Mouse (Mus musculus): ENCODE data around the gene Gm12830. TPM values are rescaled to one million over a fixed set of nuclear protein-coding genes. Genes with fewer than 3 reads are reported as not detected.

Gm12830 gene
- total and polyA plus RNA-seq, 2 experiments from 2014 or later: not detected

DNA sequence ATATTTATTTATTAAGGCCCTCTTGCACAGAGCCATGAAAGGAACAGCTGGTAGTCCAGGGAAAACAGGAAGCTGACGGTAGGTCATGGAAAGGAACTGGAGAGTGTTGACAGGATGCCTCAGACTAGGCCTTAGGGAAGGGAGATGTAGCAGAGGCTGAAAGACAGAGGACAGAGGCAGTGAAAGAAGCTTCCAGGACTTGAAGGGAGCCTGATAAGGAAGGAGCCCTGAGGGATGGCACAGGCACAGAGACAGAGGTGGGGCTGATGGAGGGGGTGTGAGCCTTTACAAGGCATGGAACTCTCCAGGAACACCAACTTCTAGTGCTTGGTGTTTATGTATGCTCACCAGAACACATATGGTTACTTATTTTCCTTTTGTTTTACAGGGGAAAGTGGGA lies 23.1 kb downstream of the Gm12830 start:
- Histone ChIP-seq H3K36me3 (ENCODE audit: insufficient read depth) (no peaks in the 10 kb centered on the region), H3K9ac (no peak overlapping the region), H3K4me3 (ENCODE audit: low read depth, low read length) (no peak overlapping the region), H3K9me3 (ENCODE audit: low read length) (no peaks in the 10 kb centered on the region), H3K27ac (ENCODE audit: low read depth, low read length) (no peak overlapping the region), H3K4me1 (ENCODE audit: insufficient read depth) (no peaks in the 10 kb centered on the region), H3K27me3 (ENCODE audit: insufficient read depth, low read length) (peaks cover 28% of the 10 kb centered on the region; the same call in 1 of the 2 replicates), H3K4me2 (ENCODE audit: low read depth) (no peak overlapping the region)
- no peak for DNase-seq
- 60% methylated on average over 1 of the region's 1 CpGs for WGBS
- ATAC-seq: no peak
- TF ChIP-seq CTCF (IDR thresholded peaks at IDR 0.05; ENCODE audit: low read depth): no peak

DNA sequence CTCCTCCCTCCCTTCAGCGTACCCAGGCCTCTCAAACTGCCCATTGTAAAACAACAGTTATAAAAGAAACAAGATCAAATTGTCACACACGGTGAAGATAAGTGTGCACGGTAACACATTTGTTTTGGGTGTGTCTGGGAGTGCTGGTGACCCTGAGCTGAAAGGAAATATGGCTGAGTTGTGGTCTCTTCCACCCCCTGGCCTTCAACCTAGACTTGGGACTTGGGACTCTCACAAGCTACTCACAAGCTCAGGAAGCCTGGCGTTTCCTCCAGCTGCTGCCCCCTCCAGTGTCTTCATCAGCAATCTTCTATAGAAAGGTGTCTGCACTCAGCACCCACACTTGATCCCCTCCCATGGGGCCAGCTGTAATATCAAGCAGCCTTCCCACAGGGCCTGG lies 24.1 kb downstream of the Gm12830 start:
- H3K9ac ChIP-seq: no peak overlapping the region
- TF ChIP-seq CTCF (IDR thresholded peaks at IDR 0.05; ENCODE audit: low read depth): no peak
- H3K9me3 ChIP-seq (ENCODE audit: low read length): no peaks in the 10 kb centered on the region
- ATAC-seq: no peak
- no peaks in the 10 kb centered on the region for H3K4me1 ChIP-seq (ENCODE audit: insufficient read depth)
- H3K27ac ChIP-seq (ENCODE audit: low read depth, low read length): no peak overlapping the region
- no peak for DNase-seq
- WGBS: 54% methylated on average over 4 of the region's 4 CpGs
- peaks cover 30% of the 10 kb centered on the region; the same call in 1 of the 2 replicates for H3K27me3 ChIP-seq (ENCODE audit: insufficient read depth, low read length)
- no peak overlapping the region for H3K4me2 ChIP-seq (ENCODE audit: low read depth)
- no peaks in the 10 kb centered on the region for H3K36me3 ChIP-seq (ENCODE audit: insufficient read depth)
- no peak overlapping the region for H3K4me3 ChIP-seq (ENCODE audit: low read depth, low read length)

DNA sequence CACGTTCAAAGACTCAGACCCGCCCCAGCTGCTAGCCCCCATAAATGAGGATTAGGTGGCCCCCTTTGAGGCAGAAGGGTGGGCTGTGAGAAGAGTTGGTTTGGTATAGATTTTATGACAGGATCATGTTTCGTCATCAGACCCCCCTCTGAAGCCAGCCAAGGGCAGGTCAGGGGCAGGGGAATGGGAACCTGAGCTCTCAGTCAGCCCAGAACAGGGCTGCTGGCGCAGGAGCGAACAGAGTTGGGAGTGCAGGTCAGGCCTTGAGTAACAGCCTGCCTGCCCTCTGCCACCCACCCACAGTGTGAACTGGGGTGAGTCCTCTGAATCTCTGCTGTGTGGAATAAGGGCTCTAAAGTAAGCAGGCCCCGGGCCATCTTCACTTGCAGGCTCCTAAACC lies 25.2 kb downstream of the Gm12830 start:
- no peak for TF ChIP-seq CTCF (IDR thresholded peaks at IDR 0.05; ENCODE audit: low read depth)
- no peak overlapping the region for H3K4me2 ChIP-seq (ENCODE audit: low read depth)
- no peaks in the 10 kb centered on the region for H3K4me1 ChIP-seq (ENCODE audit: insufficient read depth)
- peaks cover 28% of the 10 kb centered on the region; the same call in 1 of the 2 replicates for H3K27me3 ChIP-seq (ENCODE audit: insufficient read depth, low read length)
- 83% methylated on average over 6 of the region's 6 CpGs for WGBS
- no peak for ATAC-seq
- H3K36me3 ChIP-seq (ENCODE audit: insufficient read depth): no peaks in the 10 kb centered on the region
- H3K4me3 ChIP-seq (ENCODE audit: low read depth, low read length): no peak overlapping the region
- H3K9ac ChIP-seq: no peak overlapping the region
- H3K9me3 ChIP-seq (ENCODE audit: low read length): no peaks in the 10 kb centered on the region
- no peak for DNase-seq
- H3K27ac ChIP-seq (ENCODE audit: low read depth, low read length): no peak overlapping the region

DNA sequence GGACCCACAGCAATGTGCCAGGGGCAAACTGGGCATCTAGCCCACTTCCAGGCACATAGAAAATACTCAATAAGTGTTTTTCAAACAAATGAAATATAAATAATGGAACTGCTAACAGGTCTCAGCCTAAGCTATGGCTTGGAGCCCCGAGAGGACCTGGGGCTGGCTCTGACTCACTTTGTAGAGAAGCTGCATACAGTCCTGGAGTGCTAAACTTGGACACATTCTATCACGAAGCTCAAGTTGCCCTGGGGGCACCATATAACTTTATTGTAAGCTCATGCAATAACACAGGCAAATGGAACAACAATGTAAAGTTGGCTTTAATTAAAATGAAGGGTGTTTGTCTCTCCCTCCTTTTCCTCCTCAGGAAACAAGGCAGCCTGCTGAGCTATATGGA lies 32.4 kb downstream of the Gm12830 start:
- Histone ChIP-seq H3K27ac (ENCODE audit: low read depth, low read length) (no peak overlapping the region), H3K4me1 (ENCODE audit: insufficient read depth) (no peaks in the 10 kb centered on the region), H3K36me3 (ENCODE audit: insufficient read depth) (no peaks in the 10 kb centered on the region), H3K4me2 (ENCODE audit: low read depth) (no peak overlapping the region), H3K27me3 (ENCODE audit: insufficient read depth, low read length) (0 out of 2 replicates have a peak, but pooled peaks cover 3% of the 10 kb centered on the region), H3K9me3 (ENCODE audit: low read length) (no peaks in the 10 kb centered on the region), H3K9ac (no peak overlapping the region), H3K4me3 (ENCODE audit: low read depth, low read length) (no peak overlapping the region)
- DNase-seq (no peak), ATAC-seq (no peak)
- WGBS: 59% methylated on average over 2 of the region's 2 CpGs
- no peak for TF ChIP-seq CTCF (IDR thresholded peaks at IDR 0.05; ENCODE audit: low read depth)

DNA sequence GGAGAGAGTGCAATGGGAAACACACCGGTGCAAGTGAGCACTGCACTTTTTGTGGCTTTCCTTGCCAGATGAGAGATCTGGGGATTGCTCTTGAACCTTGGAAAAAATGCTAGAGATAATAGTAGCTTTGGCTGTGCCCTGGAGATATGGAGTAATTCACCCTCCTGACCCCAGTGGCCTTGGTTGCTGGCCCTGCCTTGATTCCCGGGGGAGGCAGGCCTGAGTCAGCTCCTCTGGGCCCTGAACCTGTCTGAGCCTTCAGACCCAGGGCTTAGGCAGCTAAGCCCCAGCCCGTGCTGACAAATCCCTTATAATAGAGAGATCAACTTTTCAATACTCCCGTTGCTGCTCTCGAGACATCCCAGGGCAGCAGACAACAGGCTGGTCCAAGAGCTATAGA lies 36.9 kb downstream of the Gm12830 start:
- Histone ChIP-seq H3K9me3 (ENCODE audit: low read length) (no peaks in the 10 kb centered on the region), H3K4me2 (ENCODE audit: low read depth) (no peak overlapping the region), H3K36me3 (ENCODE audit: insufficient read depth) (no peaks in the 10 kb centered on the region), H3K27me3 (ENCODE audit: insufficient read depth, low read length) (no peaks in the 10 kb centered on the region), H3K4me3 (ENCODE audit: low read depth, low read length) (no peak overlapping the region), H3K4me1 (ENCODE audit: insufficient read depth) (no peaks in the 10 kb centered on the region), H3K27ac (ENCODE audit: low read depth, low read length) (no peak overlapping the region), H3K9ac (no peak overlapping the region)
- TF ChIP-seq CTCF (IDR thresholded peaks at IDR 0.05; ENCODE audit: low read depth): no peak
- ATAC-seq (no peak), DNase-seq (no peak)
- WGBS: 26% methylated on average over 5 of the region's 5 CpGs

DNA sequence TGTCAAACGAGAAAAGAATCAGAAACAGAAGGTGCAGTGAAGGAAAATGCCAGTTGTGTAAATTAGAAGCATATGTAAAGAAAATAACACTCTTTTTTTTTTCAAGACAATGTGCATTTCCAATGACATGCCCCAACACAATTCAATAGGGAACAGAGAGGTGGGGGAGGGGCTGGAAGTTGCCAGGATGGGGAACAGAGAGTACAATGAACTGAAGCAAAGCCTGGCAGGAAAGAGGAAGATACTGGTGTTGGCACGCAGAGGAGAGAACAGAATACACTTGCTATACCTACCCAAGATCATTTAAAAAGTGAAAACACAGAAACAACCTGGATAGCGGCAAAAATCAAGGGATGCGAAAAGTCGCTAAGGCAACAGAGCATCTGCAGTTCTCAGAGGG lies 41.6 kb downstream of the Gm12830 start:
- no peaks in the 10 kb centered on the region for H3K4me1 ChIP-seq (ENCODE audit: insufficient read depth)
- no peak for ATAC-seq
- no peak overlapping the region for H3K9ac ChIP-seq
- no peak overlapping the region for H3K4me2 ChIP-seq (ENCODE audit: low read depth)
- H3K9me3 ChIP-seq (ENCODE audit: low read length): no peaks in the 10 kb centered on the region
- H3K27ac ChIP-seq (ENCODE audit: low read depth, low read length): no peak overlapping the region
- 78% methylated on average over 5 of the region's 5 CpGs for WGBS
- H3K27me3 ChIP-seq (ENCODE audit: insufficient read depth, low read length): no peaks in the 10 kb centered on the region
- no peak for DNase-seq
- no peak overlapping the region for H3K4me3 ChIP-seq (ENCODE audit: low read depth, low read length)
- TF ChIP-seq CTCF (IDR thresholded peaks at IDR 0.05; ENCODE audit: low read depth): no peak
- H3K36me3 ChIP-seq (ENCODE audit: insufficient read depth): no peaks in the 10 kb centered on the region

DNA sequence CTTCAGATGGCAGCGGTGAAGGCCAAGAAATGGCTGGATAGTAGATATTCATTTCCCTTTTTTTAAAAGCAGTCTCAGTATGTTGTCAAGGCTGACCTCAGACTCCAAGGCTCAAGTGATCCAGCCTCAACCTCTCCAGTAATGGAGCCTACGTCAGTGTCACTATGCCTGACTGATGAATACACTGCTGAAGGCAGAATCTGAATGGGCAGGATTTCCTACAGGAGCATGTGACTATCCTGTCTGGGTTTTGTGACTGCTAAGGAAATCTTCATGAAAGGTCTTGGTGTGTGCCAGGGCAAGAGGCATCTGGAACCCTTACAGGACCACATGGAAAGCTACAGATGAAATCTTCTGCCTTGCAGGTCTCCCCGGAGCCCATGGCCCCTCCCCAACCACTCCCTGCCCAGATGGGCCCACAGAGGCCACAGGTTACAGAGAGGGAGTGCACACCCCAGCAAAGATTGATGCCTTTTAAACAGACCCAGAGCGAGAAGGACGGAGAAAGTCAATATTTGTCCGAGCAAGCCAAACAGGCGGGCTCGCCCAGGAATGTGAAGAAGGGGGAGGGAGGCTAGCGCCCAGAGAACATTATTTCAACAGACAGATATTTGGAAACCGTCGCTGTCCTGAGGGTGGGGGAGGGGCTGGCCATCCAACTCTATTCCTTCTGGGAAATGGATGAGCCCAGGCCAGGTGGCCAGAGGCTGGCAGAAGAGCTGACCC lies 48.4 kb downstream of the Gm12830 start:
- no peaks in the 10 kb centered on the region for H3K27me3 ChIP-seq (ENCODE audit: insufficient read depth, low read length)
- no peak for TF ChIP-seq CTCF (IDR thresholded peaks at IDR 0.05; ENCODE audit: low read depth)
- H3K27ac ChIP-seq (ENCODE audit: low read depth, low read length): no peak overlapping the region
- no peaks in the 10 kb centered on the region for H3K4me1 ChIP-seq (ENCODE audit: insufficient read depth)
- DNase-seq (no peak), ATAC-seq (no peak)
- no peaks in the 10 kb centered on the region for H3K9me3 ChIP-seq (ENCODE audit: low read length)
- H3K4me2 ChIP-seq (ENCODE audit: low read depth): no peak overlapping the region
- no peaks in the 10 kb centered on the region for H3K36me3 ChIP-seq (ENCODE audit: insufficient read depth)
- 82% methylated on average over 11 of the region's 11 CpGs for WGBS
- H3K9ac ChIP-seq: no peak overlapping the region
- H3K4me3 ChIP-seq (ENCODE audit: low read depth, low read length): no peak overlapping the region
